ENCODE assay signal across 20 mouse cellular contexts in genomic region chr2:68249855-68250424, GRCm38 (mm10).
DNase-seq lines count a peak whose midpoint lies in the region; ATAC-seq and TF ChIP-seq lines count a peak whose summit lies in the region.
"Had no signal": no experiment of that assay in that cellular context is flagged by ENCODE, and none has a peak within 500 bp of the region (broad histone marks: within the 10 kb centered on the region; RNA-seq: fewer than 3 reads in every experiment).

No protein-coding gene starts in this region.

- no peak for ATAC-seq in hindbrain, embryonic 14.5 days (ENCODE audit: low FRiP score)
- ATAC-seq in common myeloid progenitor, adult 5-6 weeks (replicated peaks; ENCODE audit: low read depth, poor library complexity, severe bottlenecking): peak; percentile 88

- no peaks in the 10 kb centered on the region for H3K9me3 ChIP-seq in hindbrain, embryonic 10.5 days
- no peaks in the 10 kb centered on the region for H3K9me3 ChIP-seq in hindbrain, embryonic 14.5 days (ENCODE audit: control insufficient read depth, low read length)
- no peaks in the 10 kb centered on the region for H3K9me3 ChIP-seq in ES-Bruce4 (replicated peaks; ENCODE audit: control insufficient read depth, insufficient read depth, low read length, poor library complexity, severe bottlenecking)
- H3K9me3 ChIP-seq: embryonic facial prominence, embryonic 13.5 days; heart, embryonic 12.5 days; hindbrain, embryonic 13.5 days; limb, embryonic 10.5 days; liver, embryonic 13.5 days; neural tube, embryonic 12.5 days had no signal

- TF ChIP-seq CTCF in ES-Bruce4 (IDR thresholded peaks at IDR 0.05; ENCODE audit: low read depth, low read length): no peak

- no peak overlapping the region for H3K9ac ChIP-seq in hindbrain, embryonic 14.5 days
- H3K9ac ChIP-seq in ES-Bruce4 (ENCODE audit: low read depth, poor library complexity, severe bottlenecking): no peak overlapping the region
- H3K9ac ChIP-seq: embryonic facial prominence, embryonic 13.5 days; heart, embryonic 12.5 days; hindbrain, embryonic 13.5 days; liver, embryonic 13.5 days; neural tube, embryonic 12.5 days had no signal

- 55% methylated on average over 4 of the region's 4 CpGs for WGBS in hindbrain, embryonic 10.5 days
- WGBS in hindbrain, embryonic 14.5 days: 48% methylated on average over 4 of the region's 4 CpGs

- H3K4me1 ChIP-seq in hindbrain, embryonic 10.5 days (replicated peaks): peaks cover 25% of the 10 kb centered on the region
- H3K4me1 ChIP-seq in hindbrain, embryonic 14.5 days (replicated peaks; ENCODE audit: control insufficient read depth, insufficient read depth, low read length): no peaks in the 10 kb centered on the region
- peaks cover 4% of the 10 kb centered on the region for H3K4me1 ChIP-seq in ES-Bruce4 (ENCODE audit: control insufficient read depth, insufficient read depth, low read length)
- H3K4me1 ChIP-seq: hindbrain, embryonic 13.5 days; liver, embryonic 13.5 days had no signal

- H3K36me3 ChIP-seq in hindbrain, embryonic 10.5 days: peaks cover 24% of the 10 kb centered on the region
- H3K36me3 ChIP-seq in hindbrain, embryonic 14.5 days (replicated peaks; ENCODE audit: control insufficient read depth, insufficient read depth): peaks cover 9% of the 10 kb centered on the region; the same call in 1 of the 2 replicates
- H3K36me3 ChIP-seq in ES-Bruce4 (ENCODE audit: control insufficient read depth, insufficient read depth, low read length, poor library complexity, severe bottlenecking): no peaks in the 10 kb centered on the region
- H3K36me3 ChIP-seq: embryonic facial prominence, embryonic 13.5 days; hindbrain, embryonic 13.5 days; liver, embryonic 13.5 days; neural tube, embryonic 12.5 days had no signal

- H3K4me2 ChIP-seq in hindbrain, embryonic 14.5 days (replicated peaks): no peak overlapping the region
- H3K4me2 ChIP-seq: embryonic facial prominence, embryonic 13.5 days; heart, embryonic 12.5 days; hindbrain, embryonic 13.5 days; liver, embryonic 13.5 days; neural tube, embryonic 12.5 days had no signal

- no peaks in the 10 kb centered on the region for H3K27me3 ChIP-seq in hindbrain, embryonic 10.5 days (ENCODE audit: insufficient read depth, poor library complexity, severe bottlenecking)
- no peaks in the 10 kb centered on the region for H3K27me3 ChIP-seq in hindbrain, embryonic 14.5 days (ENCODE audit: control insufficient read depth, insufficient read depth, low read length)
- no peaks in the 10 kb centered on the region for H3K27me3 ChIP-seq in ES-Bruce4 (ENCODE audit: control insufficient read depth, insufficient read depth, low read length, poor library complexity, severe bottlenecking)
- H3K27me3 ChIP-seq: embryonic facial prominence, embryonic 13.5 days; heart, embryonic 12.5 days; hindbrain, embryonic 13.5 days; liver, embryonic 13.5 days; neural tube, embryonic 12.5 days had no signal

- TF ChIP-seq POLR2A in ES-Bruce4 (IDR thresholded peaks at IDR 0.05; ENCODE audit: insufficient read depth, low read length): no peak

- intact Hi-C loops in gastrocnemius, postnatal 14 days (cut with DNase I; ENCODE audit: low total_unique reads): no loop called here

- TF ChIP-seq EP300 in ES-Bruce4 (IDR thresholded peaks at IDR 0.05; ENCODE audit: insufficient read depth, low read depth, low read length): peak; percentile 58; the same call in 1 of the 2 replicates

- no peak for DNase-seq in hindbrain, embryonic 10.5 days (ENCODE audit: low spot score)
- no peak for DNase-seq in hindbrain, embryonic 14.5 days (ENCODE audit: low spot score)
- peak; percentile 10 for DNase-seq in CD4-positive, CD25-positive, alpha-beta regulatory T cell, adult 2 months (ENCODE audit: low read depth, low spot score)
- no peak for DNase-seq in gastrocnemius, postnatal 14 days
- no peak for DNase-seq in cerebellum, adult 18-20 months
- DNase-seq in thymus, postnatal 10 days (ENCODE audit: low spot score in 2 of 2): no peak
- DNase-seq: gastrocnemius, postnatal 10 days; kidney, adult 11 months; liver, embryonic 13.5 days; lung, postnatal 10 days; right cerebral cortex, postnatal 4 days had no signal

- H3K27ac ChIP-seq in hindbrain, embryonic 10.5 days: peak overlapping the region; percentile 29; the same call in 1 of the 2 replicates
- no peak overlapping the region for H3K27ac ChIP-seq in hindbrain, embryonic 14.5 days
- no peak overlapping the region for H3K27ac ChIP-seq in ES-Bruce4 (ENCODE audit: insufficient read depth, low read length)
- H3K27ac ChIP-seq: embryonic facial prominence, embryonic 13.5 days; hindbrain, embryonic 13.5 days; kidney, postnatal 0 days; left cerebral cortex, adult 2 months; limb, embryonic 10.5 days; liver, embryonic 13.5 days; neural tube, embryonic 12.5 days had no signal

- H3K4me3 ChIP-seq in hindbrain, embryonic 10.5 days: no peak overlapping the region
- H3K4me3 ChIP-seq in hindbrain, embryonic 14.5 days (replicated peaks; ENCODE audit: low read length): no peak overlapping the region
- no peak overlapping the region for H3K4me3 ChIP-seq in ES-Bruce4 (ENCODE audit: low read depth, low read length)
- H3K4me3 ChIP-seq: embryonic facial prominence, embryonic 13.5 days; heart, embryonic 12.5 days; hindbrain, embryonic 13.5 days; left cerebral cortex, adult 2 months; limb, embryonic 10.5 days; liver, embryonic 13.5 days; neural tube, embryonic 12.5 days had no signal
